Mouse (Mus musculus) neural tube, embryonic 11.5 days (tissue): ENCODE data around the gene Cntnap4. TPM values are rescaled to one million over a fixed set of nuclear protein-coding genes. Genes with fewer than 3 reads are reported as not detected.

Experiments
- ATAC-seq: fragments of 200-750 bp; cut with Nextera tagmentation; 2 replicates; pipeline ENCODE4 v1.8.0; 2017; ENCODE audit warnings: moderate number of reproducible peaks, mild to moderate bottlenecking, moderate TSS enrichment, moderate library complexity; ENCODE audit not compliant: insufficient read depth, low FRiP score, low TSS enrichment
- DNase-seq: peaks from one replicate; pipeline ENCODE4 v3.0.0-alpha.2; 2015; ENCODE audit warnings: low spot score
- H3K27ac ChIP-seq: fragments of 300-500 bp; sonication (generic); 2 replicates; pipeline ENCODE4 v1.5.1; 2014; ENCODE audit warnings: low read depth, mild to moderate bottlenecking, low read length
- H3K27me3 ChIP-seq: fragments of 300-500 bp; sonication (generic); 2 replicates; pipeline ENCODE4 v1.6.1; 2014; ENCODE audit warnings: mild to moderate bottlenecking, low read length, mixed read lengths; ENCODE audit not compliant: control insufficient read depth, insufficient read depth
- H3K36me3 ChIP-seq: fragments of 300-500 bp; sonication (generic); 2 replicates; pipeline ENCODE4 v1.6.1; 2014; ENCODE audit warnings: mild to moderate bottlenecking, low read length, moderate library complexity, mixed read lengths; ENCODE audit not compliant: control insufficient read depth, insufficient read depth
- H3K4me1 ChIP-seq: fragments of 300-500 bp; sonication (generic); 2 replicates; pipeline ENCODE4 v1.6.1; 2014; ENCODE audit warnings: low read length, mixed read lengths; ENCODE audit not compliant: control insufficient read depth, insufficient read depth
- H3K4me2 ChIP-seq: fragments of 300-500 bp; sonication (generic); 2 replicates; pipeline ENCODE4 v1.6.1; 2014; ENCODE audit warnings: low read depth, mild to moderate bottlenecking, moderate library complexity
- H3K4me3 ChIP-seq: fragments of 300-500 bp; sonication (generic); 2 replicates; pipeline ENCODE4 v1.5.1; 2014; ENCODE audit warnings: low read depth, low read length
- H3K9ac ChIP-seq: fragments of 300-500 bp; sonication (generic); 2 replicates; pipeline ENCODE4 v1.6.1; 2014; ENCODE audit warnings: mild to moderate bottlenecking, low read length
- H3K9me3 ChIP-seq: fragments of 300-500 bp; sonication (generic); 2 replicates; pipeline ENCODE4 v1.6.1; 2016; ENCODE audit warnings: low read length; ENCODE audit not compliant: control insufficient read depth
- WGBS: fragments of 180-500 bp; shearing (Covaris S2); extraction: QIAGEN DNeasy Blood & Tissue Kit; methylation state at CpG from one replicate; pipeline ENCODE4 v1.1.7; 2014; 5-methylcytosine and 5-hydroxymethylcytosine counted together
- polyA plus RNA-seq: library from polyadenylated mRNA; unstranded; fragments of >200 nt; fragmentation: Nextera tagmentation; extraction: Ambion mirVana; gene quantifications from 2 replicates; pipeline ENCODE4 v1.2.1, GENCODE M21; 2014

Cntnap4 gene
- polyA plus RNA-seq, 1 experiment from 2014 or later, result 1.2 TPM

DNA sequence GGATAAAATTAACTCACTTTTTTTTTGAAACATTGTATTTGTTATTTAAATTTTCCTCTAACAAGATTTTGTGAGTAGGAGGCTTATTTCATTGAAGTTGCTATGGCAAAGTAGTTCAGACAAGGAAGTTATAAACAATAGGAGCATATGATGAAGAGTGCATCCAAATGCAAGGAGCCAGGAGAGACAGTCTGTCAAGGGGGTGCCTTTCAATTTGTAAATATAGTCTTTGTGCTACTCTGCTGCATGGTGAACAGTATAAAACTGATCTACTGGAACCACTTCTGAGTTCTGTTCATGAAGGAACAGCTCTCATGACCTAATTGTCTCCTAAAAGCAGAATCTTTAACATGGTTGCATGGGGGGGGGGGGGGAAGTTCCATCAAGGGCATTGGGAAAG lies 352.3 kb downstream of the Cntnap4 start:
- no peaks in the 10 kb centered on the region for H3K27me3 ChIP-seq
- H3K9ac ChIP-seq, result no peak overlapping the region
- DNase-seq, result no peak
- no peaks in the 10 kb centered on the region for H3K9me3 ChIP-seq
- ATAC-seq, result no peak
- no peak overlapping the region for H3K27ac ChIP-seq
- H3K36me3 ChIP-seq, result no peaks in the 10 kb centered on the region
- no peak overlapping the region for H3K4me3 ChIP-seq
- H3K4me2 ChIP-seq, result no peak overlapping the region
- no peaks in the 10 kb centered on the region for H3K4me1 ChIP-seq

DNA sequence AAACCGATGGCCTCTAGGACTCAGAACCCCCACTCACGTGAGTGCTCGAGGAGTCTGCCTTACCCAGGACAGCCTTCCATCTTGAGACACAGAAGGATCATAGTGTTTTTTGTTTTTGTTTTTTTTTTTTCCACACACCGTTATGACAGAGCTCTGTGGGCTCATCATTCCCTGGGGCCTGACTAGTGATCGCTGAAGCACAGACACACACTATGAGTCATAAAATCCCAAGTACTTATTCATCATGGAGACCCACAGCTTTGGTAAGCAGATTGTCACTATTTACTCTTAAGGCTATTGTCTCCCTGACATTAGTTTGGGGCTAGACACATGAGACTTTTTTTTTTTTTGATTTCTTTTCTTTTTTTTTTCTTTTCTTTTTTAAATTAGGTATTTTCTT lies 352.9 kb downstream of the Cntnap4 start:
- no peak overlapping the region for H3K4me3 ChIP-seq
- no peaks in the 10 kb centered on the region for H3K4me1 ChIP-seq
- H3K4me2 ChIP-seq, result no peak overlapping the region
- no peaks in the 10 kb centered on the region for H3K36me3 ChIP-seq
- no peaks in the 10 kb centered on the region for H3K9me3 ChIP-seq
- no peak for ATAC-seq
- H3K27ac ChIP-seq, result 0 out of 2 replicates have a peak overlapping the region, but pooled peaks have one; percentile 53
- no peaks in the 10 kb centered on the region for H3K27me3 ChIP-seq
- no peak overlapping the region for H3K9ac ChIP-seq
- 85% methylated on average over 5 of the region's 5 CpGs for WGBS
- no peak for DNase-seq
